Mouse (Mus musculus) neural tube, embryonic 11.5 days (tissue): ENCODE measurements around the gene Bmp7. TPM values are rescaled to one million over a fixed set of nuclear protein-coding genes. Genes with fewer than 3 reads are reported as not detected.

Experiments
- ATAC-seq: fragments of 200-750 bp; cut with Nextera tagmentation; 2 replicates; pipeline ENCODE4 v1.8.0; 2017; ENCODE audit warnings: moderate number of reproducible peaks, mild to moderate bottlenecking, moderate TSS enrichment, moderate library complexity; ENCODE audit not compliant: insufficient read depth, low FRiP score, low TSS enrichment
- DNase-seq: peaks from one replicate; pipeline ENCODE4 v3.0.0-alpha.2; 2015; ENCODE audit warnings: low spot score
- H3K27ac ChIP-seq: fragments of 300-500 bp; sonication (generic); 2 replicates; pipeline ENCODE4 v1.5.1; 2014; ENCODE audit warnings: low read depth, mild to moderate bottlenecking, low read length
- H3K27me3 ChIP-seq: fragments of 300-500 bp; sonication (generic); 2 replicates; pipeline ENCODE4 v1.6.1; 2014; ENCODE audit warnings: mild to moderate bottlenecking, low read length, mixed read lengths; ENCODE audit not compliant: control insufficient read depth, insufficient read depth
- H3K36me3 ChIP-seq: fragments of 300-500 bp; sonication (generic); 2 replicates; pipeline ENCODE4 v1.6.1; 2014; ENCODE audit warnings: mild to moderate bottlenecking, low read length, moderate library complexity, mixed read lengths; ENCODE audit not compliant: control insufficient read depth, insufficient read depth
- H3K4me1 ChIP-seq: fragments of 300-500 bp; sonication (generic); 2 replicates; pipeline ENCODE4 v1.6.1; 2014; ENCODE audit warnings: low read length, mixed read lengths; ENCODE audit not compliant: control insufficient read depth, insufficient read depth
- H3K4me2 ChIP-seq: fragments of 300-500 bp; sonication (generic); 2 replicates; pipeline ENCODE4 v1.6.1; 2014; ENCODE audit warnings: low read depth, mild to moderate bottlenecking, moderate library complexity
- H3K4me3 ChIP-seq: fragments of 300-500 bp; sonication (generic); 2 replicates; pipeline ENCODE4 v1.5.1; 2014; ENCODE audit warnings: low read depth, low read length
- H3K9ac ChIP-seq: fragments of 300-500 bp; sonication (generic); 2 replicates; pipeline ENCODE4 v1.6.1; 2014; ENCODE audit warnings: mild to moderate bottlenecking, low read length
- H3K9me3 ChIP-seq: fragments of 300-500 bp; sonication (generic); 2 replicates; pipeline ENCODE4 v1.6.1; 2016; ENCODE audit warnings: low read length; ENCODE audit not compliant: control insufficient read depth
- WGBS: fragments of 180-500 bp; shearing (Covaris S2); extraction: QIAGEN DNeasy Blood & Tissue Kit; methylation state at CpG from one replicate; pipeline ENCODE4 v1.1.7; 2014; 5-methylcytosine and 5-hydroxymethylcytosine counted together
- polyA plus RNA-seq: library from polyadenylated mRNA; unstranded; fragments of >200 nt; fragmentation: Nextera tagmentation; extraction: Ambion mirVana; gene quantifications from 2 replicates; pipeline ENCODE4 v1.2.1, GENCODE M21; 2014

The Bmp7 gene
- polyA plus RNA-seq, 1 experiment from 2014 or later, result 17.0 TPM

- H3K4me3 ChIP-seq, result no peak overlapping the region
- DNase-seq, result no peak
- no peak overlapping the region for H3K9ac ChIP-seq
- H3K4me2 ChIP-seq, result no peak overlapping the region
- no peaks in the 10 kb centered on the region for H3K36me3 ChIP-seq
- H3K9me3 ChIP-seq, result no peaks in the 10 kb centered on the region
- H3K27me3 ChIP-seq, result no peaks in the 10 kb centered on the region; the same call in 1 of the 2 replicates
- ATAC-seq, result no peak
- H3K27ac ChIP-seq, result no peak overlapping the region
- WGBS, result 83% methylated on average over 14 of the region's 14 CpGs
- H3K4me1 ChIP-seq, result peaks cover 30% of the 10 kb centered on the region
Measured at GRCm38 (mm10) chr2:172929905-172930436, 10.2 kb downstream of the Bmp7 start.

- Histone ChIP-seq H3K4me3 (no peak overlapping the region), H3K27me3 (no peaks in the 10 kb centered on the region), H3K9me3 (no peaks in the 10 kb centered on the region), H3K36me3 (no peaks in the 10 kb centered on the region), H3K9ac (no peak overlapping the region), H3K4me1 (peaks cover 16% of the 10 kb centered on the region), H3K4me2 (no peak overlapping the region), H3K27ac (no peak overlapping the region)
- DNase-seq (no peak), ATAC-seq (no peak)
- WGBS, result 89% methylated on average over 5 of the region's 5 CpGs
Measured at GRCm38 (mm10) chr2:172927643-172928042, 12.5 kb downstream of the Bmp7 start.

GRCm38 (mm10) chr2:172926311-172926710, 13.8 kb downstream of the Bmp7 start:
- Histone ChIP-seq H3K4me1 (peaks cover 12% of the 10 kb centered on the region), H3K36me3 (no peaks in the 10 kb centered on the region), H3K4me3 (no peak overlapping the region), H3K27me3 (no peaks in the 10 kb centered on the region), H3K9me3 (no peaks in the 10 kb centered on the region), H3K27ac (no peak overlapping the region), H3K9ac (no peak overlapping the region), H3K4me2 (no peak overlapping the region)
- 90% methylated on average over 4 of the region's 4 CpGs for WGBS
- ATAC-seq, result no peak
- DNase-seq, result no peak

GRCm38 (mm10) chr2:172924961-172925360, 15.2 kb downstream of the Bmp7 start:
- H3K9ac ChIP-seq, result no peak overlapping the region
- H3K9me3 ChIP-seq, result no peaks in the 10 kb centered on the region
- H3K4me3 ChIP-seq, result no peak overlapping the region
- no peak for ATAC-seq
- H3K27me3 ChIP-seq, result no peaks in the 10 kb centered on the region
- no peak overlapping the region for H3K27ac ChIP-seq
- H3K4me1 ChIP-seq, result peaks cover 12% of the 10 kb centered on the region
- no peak for DNase-seq
- H3K4me2 ChIP-seq, result no peak overlapping the region
- H3K36me3 ChIP-seq, result no peaks in the 10 kb centered on the region
- 23% methylated on average over 6 of the region's 6 CpGs for WGBS

GRCm38 (mm10) chr2:172923198-172923597, 16.9 kb downstream of the Bmp7 start:
- Histone ChIP-seq H3K9ac (no peak overlapping the region), H3K9me3 (no peaks in the 10 kb centered on the region), H3K4me2 (no peak overlapping the region), H3K4me1 (peaks cover 2% of the 10 kb centered on the region; the same call in 1 of the 2 replicates), H3K27ac (no peak overlapping the region), H3K36me3 (no peaks in the 10 kb centered on the region), H3K27me3 (no peaks in the 10 kb centered on the region), H3K4me3 (no peak overlapping the region)
- ATAC-seq, result no peak
- no peak for DNase-seq
- 91% methylated on average over 7 of the region's 7 CpGs for WGBS

GRCm38 (mm10) chr2:172922597-172922996, 17.5 kb downstream of the Bmp7 start:
- Histone ChIP-seq H3K4me2 (no peak overlapping the region), H3K36me3 (no peaks in the 10 kb centered on the region), H3K27ac (no peak overlapping the region), H3K27me3 (no peaks in the 10 kb centered on the region), H3K4me3 (no peak overlapping the region), H3K9me3 (no peaks in the 10 kb centered on the region), H3K4me1 (peaks cover 2% of the 10 kb centered on the region; the same call in 1 of the 2 replicates), H3K9ac (no peak overlapping the region)
- WGBS, result 68% methylated on average over 5 of the region's 5 CpGs
- DNase-seq, result no peak
- ATAC-seq, result no peak

- no peaks in the 10 kb centered on the region for H3K36me3 ChIP-seq
- H3K27me3 ChIP-seq, result no peaks in the 10 kb centered on the region
- no peak for ATAC-seq
- 86% methylated on average over 14 of the region's 14 CpGs for WGBS
- DNase-seq, result no peak
- no peak overlapping the region for H3K27ac ChIP-seq
- H3K4me1 ChIP-seq, result peaks cover 5% of the 10 kb centered on the region; the same call in 1 of the 2 replicates
- H3K4me2 ChIP-seq, result no peak overlapping the region
- H3K9ac ChIP-seq, result no peak overlapping the region
- no peak overlapping the region for H3K4me3 ChIP-seq
- no peaks in the 10 kb centered on the region; the same call in 1 of the 2 replicates for H3K9me3 ChIP-seq
Measured at GRCm38 (mm10) chr2:172914018-172914417, 26.1 kb downstream of the Bmp7 start.

- Histone ChIP-seq H3K27ac (no peak overlapping the region), H3K4me1 (peaks cover 5% of the 10 kb centered on the region; the same call in 1 of the 2 replicates), H3K27me3 (no peaks in the 10 kb centered on the region), H3K4me2 (no peak overlapping the region), H3K36me3 (no peaks in the 10 kb centered on the region), H3K9ac (no peak overlapping the region), H3K4me3 (no peak overlapping the region), H3K9me3 (no peaks in the 10 kb centered on the region; the same call in 1 of the 2 replicates)
- DNase-seq, result no peak
- no peak for ATAC-seq
- 46% methylated on average over 5 of the region's 5 CpGs for WGBS
Measured at GRCm38 (mm10) chr2:172911715-172912114, 28.4 kb downstream of the Bmp7 start.

- Histone ChIP-seq H3K4me2 (no peak overlapping the region), H3K27ac (no peak overlapping the region), H3K36me3 (no peaks in the 10 kb centered on the region), H3K27me3 (no peaks in the 10 kb centered on the region), H3K4me3 (no peak overlapping the region), H3K9me3 (no peaks in the 10 kb centered on the region; the same call in 1 of the 2 replicates), H3K9ac (no peak overlapping the region), H3K4me1 (peaks cover 5% of the 10 kb centered on the region; the same call in 1 of the 2 replicates)
- DNase-seq (no peak), ATAC-seq (no peak)
- WGBS, result 68% methylated on average over 5 of the region's 6 CpGs
Measured at GRCm38 (mm10) chr2:172911157-172911556, 29.0 kb downstream of the Bmp7 start.
